Mouse (Mus musculus) liver, embryonic 14.5 days (tissue): ENCODE measurements around the gene Vmn1r192.

ENCODE experiments used
- CTCF ChIP-seq: IDR thresholded peaks from 2 replicates; pipeline ENCODE4 v1.5.1; 2016; ENCODE audit warnings: antibody characterized with exemption, low read depth, control low read depth
- EP300 ChIP-seq: IDR thresholded peaks from 2 replicates; pipeline ENCODE4 v1.6.1; 2016; ENCODE audit warnings: antibody characterized with exemption, low read depth

GRCm38 (mm10) chr13:22189313-22189712 lies 1.6 kb downstream of the Vmn1r192 start:
- TF ChIP-seq EP300 (no peak), CTCF (no peak)
